Mouse (Mus musculus) MN1 (cell line): ENCODE data around the gene Smoc2.

Source experiments
- DNase-seq: peaks from one replicate; pipeline ENCODE4 v3.0.0-alpha.2; 2016; ENCODE audit warnings: low spot score

The Smoc2 gene

DNA sequence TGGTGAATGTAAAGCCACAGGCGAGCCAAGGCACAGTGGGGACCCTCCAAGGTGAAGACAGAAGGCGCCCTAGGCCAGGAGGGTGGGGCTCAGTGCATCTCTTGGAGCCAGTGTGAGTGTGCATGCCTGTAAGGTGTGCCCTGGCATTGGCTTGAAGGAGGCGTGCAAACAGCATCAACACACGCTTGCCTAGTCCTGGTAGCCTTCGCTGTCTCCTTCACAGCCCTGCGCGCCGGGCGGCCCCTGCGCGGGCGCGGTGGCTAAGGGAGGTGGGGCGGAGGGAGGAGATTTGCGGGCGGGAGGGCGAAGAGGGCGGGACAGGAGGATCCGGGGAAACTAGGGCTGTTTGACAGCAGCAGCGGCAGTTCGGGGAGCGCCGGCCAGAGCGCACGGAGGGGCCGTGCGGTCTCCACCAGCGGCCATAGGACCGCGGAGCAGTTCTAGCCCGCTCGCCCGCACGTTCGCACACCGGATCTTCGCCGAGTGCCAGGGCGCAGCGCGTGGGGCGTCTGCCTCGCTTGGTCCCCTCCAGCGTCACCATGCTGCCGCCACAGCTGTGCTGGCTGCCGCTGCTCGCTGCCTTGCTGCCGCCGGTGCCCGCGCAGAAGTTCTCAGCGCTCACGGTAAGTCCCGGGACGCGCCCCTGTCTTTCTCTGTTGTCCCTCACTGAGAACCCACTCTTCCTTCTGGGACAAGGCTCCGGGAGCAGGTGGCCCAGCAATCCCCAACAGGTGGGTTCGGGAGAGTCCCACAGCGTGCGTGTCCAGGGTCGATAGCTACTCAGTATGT is at the start of gene Smoc2:
Gene Smoc2 (plus strand): TSS at position 330 of the 789 bp plus-strand sequence.
- DNase-seq, result no peak

DNA sequence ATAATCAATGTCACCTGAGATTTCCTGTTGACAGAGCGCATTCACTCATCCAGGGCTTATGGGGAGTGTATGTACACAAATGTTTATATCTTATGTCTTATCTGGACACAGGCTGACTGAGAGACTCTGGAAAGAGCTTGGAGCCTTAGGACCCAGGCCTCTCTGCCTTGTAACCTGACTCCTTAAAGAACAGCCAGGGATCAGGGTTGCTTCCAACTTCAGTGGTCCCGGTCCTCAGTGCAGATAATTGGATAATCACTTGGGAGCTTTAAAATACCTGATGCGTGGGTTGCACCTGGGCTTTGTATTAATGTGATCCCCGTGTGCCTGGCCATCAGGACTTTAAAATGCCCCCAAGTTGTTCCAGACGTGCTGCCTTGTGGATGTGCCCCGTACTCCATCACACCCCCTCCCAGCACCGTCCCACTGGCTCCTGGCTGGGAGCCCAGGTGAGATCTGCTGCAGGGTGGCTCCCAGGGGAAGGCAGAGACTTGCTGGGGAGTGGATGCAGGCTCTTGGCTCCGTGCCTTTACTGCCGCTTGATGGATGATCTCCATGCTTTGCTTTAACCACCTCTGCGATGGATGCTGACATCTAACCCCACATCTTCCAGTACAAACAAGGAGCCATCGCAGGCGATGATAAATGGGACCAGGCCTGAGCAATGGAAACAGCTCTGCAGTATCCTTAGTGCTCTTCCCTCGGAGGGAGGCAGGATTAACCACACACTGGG is 48.4 kb upstream of the Smoc2 start:
- DNase-seq, result no peak

DNA sequence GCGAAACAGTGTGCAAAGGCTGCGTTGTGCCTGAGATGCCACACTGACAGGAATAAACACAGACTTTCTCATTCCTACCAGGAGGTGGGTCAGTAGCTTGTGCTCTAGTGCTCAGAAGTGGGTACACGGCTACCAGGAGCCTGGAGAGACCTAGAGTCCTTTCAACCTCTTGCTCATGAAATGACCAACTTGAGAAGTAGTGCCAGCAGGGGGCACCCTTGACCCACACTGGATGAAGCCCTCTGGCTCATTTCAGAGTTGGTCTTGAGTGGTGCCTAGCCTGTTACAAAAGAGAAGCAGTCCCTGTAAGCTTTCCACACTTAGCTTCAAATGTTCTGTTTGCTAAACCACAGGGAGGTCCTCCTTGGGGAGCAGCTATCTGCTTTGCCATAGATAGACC is 46.7 kb upstream of the Smoc2 start:
- no peak for DNase-seq

DNA sequence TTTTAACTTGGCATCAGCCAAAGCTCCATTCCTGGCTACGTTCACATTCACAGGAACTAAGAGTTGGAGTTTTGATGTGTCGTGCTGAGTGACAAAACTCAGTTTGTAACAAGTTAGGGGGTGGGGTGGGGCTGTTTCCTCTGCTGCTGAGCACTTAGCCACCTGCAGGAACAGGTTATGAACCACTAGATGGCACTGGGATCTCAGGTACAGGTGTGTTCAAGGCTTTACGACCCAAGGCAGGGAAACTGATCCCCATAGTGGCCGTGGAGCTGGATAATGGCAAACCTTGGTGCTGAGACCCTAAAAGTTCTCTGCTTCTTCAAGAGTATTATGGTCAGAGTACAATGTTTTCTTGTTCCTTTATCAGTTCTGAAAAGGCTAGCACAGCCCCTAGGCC is 45.6 kb upstream of the Smoc2 start:
- DNase-seq, result no peak

- no peak for DNase-seq
These were observed 44.4 kb upstream of the Smoc2 start for GRCm38 (mm10) chr17:14234774-14235389.

GRCm38 (mm10) chr17:14237134-14237533 is 42.2 kb upstream of the Smoc2 start:
- DNase-seq, result no peak

- DNase-seq, result no peak
These were observed 39.3 kb upstream of the Smoc2 start for GRCm38 (mm10) chr17:14239960-14240359.

GRCm38 (mm10) chr17:14242634-14243033 is 36.7 kb upstream of the Smoc2 start:
- no peak for DNase-seq

DNA sequence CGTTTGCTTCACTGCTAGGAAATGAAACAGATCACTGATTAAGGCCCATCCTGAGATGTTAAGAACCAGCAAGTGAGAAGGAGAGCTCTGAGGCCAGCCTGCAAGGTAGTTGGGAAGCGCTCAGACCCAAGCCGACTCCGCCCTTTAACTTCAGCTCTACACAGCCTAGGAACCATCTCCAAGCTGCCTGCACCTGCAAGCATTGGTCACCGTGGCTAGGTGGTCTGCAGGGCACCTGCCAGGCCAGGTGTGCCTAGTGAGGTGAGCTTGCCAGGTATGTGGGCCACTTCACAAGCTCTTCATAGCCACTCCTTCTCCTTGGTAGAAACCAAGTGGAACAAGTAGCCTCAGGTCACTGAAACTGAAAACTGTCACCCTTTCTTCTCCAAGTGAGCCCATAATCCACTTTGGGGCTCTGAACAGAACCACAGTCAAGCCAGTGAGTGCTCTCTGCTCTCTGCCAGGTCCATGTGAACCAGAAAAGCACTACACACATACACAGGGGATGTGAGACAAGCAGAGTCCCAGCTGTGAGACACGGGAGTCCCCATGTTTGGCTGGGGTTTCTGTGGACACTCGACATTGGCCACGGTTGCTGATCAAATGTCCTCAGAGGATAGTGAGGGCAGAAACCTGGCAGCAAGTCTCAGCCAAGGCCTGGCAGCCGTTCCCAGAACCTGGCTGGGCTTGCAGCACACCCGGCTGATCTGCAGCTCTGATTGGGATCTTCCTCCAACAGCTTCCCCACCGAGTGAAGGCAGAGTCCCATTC is 34.9 kb upstream of the Smoc2 start:
- DNase-seq, result no peak

GRCm38 (mm10) chr17:14246266-14246665 is 33.0 kb upstream of the Smoc2 start:
- DNase-seq, result no peak

DNA sequence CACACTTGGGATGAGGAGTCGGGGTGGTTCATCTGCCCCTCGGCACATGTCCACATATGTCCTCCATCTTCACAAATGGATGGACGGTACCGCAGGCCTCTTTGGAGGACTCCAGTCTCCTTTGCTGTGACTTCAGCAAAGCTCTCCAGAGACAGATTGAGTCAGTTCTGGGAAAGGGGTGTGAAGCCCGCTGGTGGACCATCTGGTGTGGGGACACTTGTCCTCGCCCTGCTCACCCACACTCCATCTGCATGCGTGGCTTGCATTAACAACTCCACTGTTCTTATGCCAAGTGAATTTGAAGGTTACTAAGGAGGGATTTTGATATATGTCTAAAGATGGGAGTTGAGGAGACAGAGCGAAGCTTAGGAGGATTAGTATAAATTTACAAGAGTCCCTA is 31.4 kb upstream of the Smoc2 start:
- no peak for DNase-seq

DNA sequence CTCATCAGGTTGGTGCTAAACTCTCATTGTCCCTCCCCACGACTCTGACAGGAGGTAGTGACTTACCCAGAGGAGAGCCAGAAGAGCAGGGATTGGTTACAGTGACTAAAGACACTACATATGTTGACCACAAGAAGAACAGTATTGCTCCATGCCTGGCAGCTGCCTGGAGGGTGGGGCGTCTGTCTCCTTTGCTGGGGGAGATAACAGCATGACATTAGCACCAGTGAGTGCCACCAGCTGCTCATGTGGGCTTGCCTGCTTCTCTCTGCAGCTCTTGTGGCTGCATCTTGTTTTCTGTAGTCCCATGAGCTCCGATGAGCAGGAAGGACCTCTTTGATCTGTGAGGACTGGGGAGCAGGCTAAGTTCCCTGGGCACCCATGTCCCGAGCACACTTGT is 29.7 kb upstream of the Smoc2 start:
- no peak for DNase-seq

GRCm38 (mm10) chr17:14250401-14250800 is 28.9 kb upstream of the Smoc2 start:
- no peak for DNase-seq

DNA sequence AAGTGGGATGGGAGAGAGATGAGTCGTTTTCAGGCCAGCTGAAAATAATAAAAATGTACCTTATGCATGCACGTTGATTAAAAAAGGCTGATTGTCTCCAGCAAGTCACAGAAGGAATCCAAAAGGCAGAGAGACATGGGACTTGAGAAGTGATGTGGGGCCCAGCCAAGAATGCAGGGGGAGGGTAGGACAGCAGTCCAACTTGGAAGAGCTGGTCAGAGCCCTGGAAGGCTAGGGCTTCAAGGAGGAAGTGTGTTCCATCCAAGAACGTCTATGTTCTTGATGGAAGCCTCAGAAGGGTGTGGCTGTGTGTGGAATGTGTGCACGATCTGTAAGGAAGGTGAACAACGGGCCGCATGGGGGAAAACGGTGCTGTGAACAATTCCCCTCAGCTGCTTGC is 26.9 kb upstream of the Smoc2 start:
- no peak for DNase-seq

GRCm38 (mm10) chr17:14254616-14255015 is 24.7 kb upstream of the Smoc2 start:
- DNase-seq, result no peak

- no peak for DNase-seq
These were observed 21.3 kb upstream of the Smoc2 start for GRCm38 (mm10) chr17:14257799-14258520.

DNA sequence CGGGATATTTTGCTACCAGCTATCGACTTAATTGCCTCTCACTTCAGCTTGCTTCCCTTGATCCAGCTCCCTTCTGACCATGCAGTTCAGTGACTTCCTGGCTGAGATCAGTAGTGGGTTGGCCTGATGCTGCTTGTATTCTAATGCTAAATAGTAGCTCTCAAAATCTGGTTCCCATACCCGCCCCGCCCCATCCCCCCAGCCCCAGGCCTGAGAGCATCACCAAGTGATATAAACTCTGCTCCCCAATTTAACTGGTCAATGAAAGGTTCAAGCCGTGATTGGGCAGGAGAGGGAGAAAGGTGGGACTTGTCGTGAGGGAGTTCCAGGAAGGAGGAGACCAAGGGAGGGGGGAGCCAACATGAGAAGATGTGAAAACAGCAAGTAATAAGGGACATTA is 20.4 kb upstream of the Smoc2 start:
- DNase-seq, result no peak

DNA sequence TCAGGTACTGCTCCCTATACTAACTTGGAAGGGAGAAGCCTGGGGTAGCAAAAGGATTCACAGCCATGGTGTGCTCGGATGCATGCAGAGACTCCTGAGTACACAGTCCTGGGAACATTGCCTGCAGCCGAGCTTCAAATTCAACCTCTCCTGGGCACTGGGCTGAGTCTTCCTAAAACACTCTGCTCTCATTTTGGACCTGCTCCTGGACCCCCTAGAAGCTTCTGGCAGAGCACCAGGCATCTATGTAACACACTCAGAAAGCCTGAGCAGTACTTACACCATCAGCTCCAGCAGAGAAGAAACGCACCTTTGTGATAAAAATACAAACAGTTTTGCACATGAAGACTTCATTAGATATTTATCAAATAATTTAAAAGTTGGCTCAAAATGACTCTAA is 18.3 kb upstream of the Smoc2 start:
- DNase-seq, result no peak

GRCm38 (mm10) chr17:14262217-14262616 is 17.1 kb upstream of the Smoc2 start:
- DNase-seq, result no peak

GRCm38 (mm10) chr17:14268001-14268400 is 11.3 kb upstream of the Smoc2 start:
- DNase-seq, result no peak

DNA sequence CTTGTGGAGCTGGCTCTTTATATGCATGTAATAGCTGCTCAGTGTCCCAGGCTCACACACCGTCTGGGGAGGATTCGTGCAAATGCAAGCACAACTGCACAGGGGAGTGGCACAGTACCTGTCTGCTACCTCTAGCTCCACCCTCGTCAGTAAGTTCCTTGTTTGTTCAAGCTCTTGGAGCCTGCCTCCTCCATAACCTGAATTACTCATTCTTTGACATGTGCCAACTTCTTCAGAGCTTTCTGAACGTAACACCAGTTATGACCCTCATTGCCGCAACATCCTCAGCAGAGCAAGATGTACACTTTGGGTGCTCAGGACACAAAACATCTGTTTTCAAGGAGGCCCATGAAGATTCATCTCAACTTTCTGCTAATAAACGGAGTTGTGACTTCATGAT is 5.9 kb upstream of the Smoc2 start:
- no peak for DNase-seq

DNA sequence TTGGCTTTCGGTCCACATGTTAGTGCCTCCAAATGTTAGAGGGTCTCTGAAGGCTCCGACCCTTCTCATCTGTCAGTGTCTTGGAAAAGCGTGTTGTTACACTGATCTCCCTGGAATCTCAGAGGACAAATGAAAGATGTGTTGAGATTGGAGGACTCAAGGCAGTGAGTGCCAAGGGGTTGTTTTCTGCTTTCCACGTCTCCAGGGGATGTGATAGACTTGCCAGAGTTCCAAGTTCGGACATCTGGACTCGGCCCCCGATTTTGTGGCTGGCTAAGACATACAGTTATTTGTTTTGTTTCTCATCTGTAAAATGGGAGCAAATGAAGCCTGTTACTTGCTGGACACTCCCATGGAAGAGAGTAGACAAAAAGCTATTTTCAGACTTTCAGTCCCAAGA is 2.0 kb upstream of the Smoc2 start:
- no peak for DNase-seq
